Mouse (Mus musculus): ENCODE data around the gene Selenbp2. TPM values are rescaled to one million over a fixed set of nuclear protein-coding genes. Genes with fewer than 3 reads are reported as not detected.
"Not testable (repeated sequence)": the region's sequence is repeated elsewhere in the genome, so short reads cannot be mapped to it uniquely, and the experiment has no call there.

The Selenbp2 gene
- polyA plus RNA-seq, 1 experiment, result not detected

GRCm38 (mm10) chr3:94665060-94665802, 28.1 kb upstream of the Selenbp2 start:
- H3K36me3 ChIP-seq (ENCODE audit: control insufficient read depth, insufficient read depth); H3ac ChIP-seq (ENCODE audit: control insufficient read depth, insufficient read length, low read depth); H3K4me3 ChIP-seq (ENCODE audit: insufficient read depth, poor library complexity, severe bottlenecking); H3K79me3 ChIP-seq (ENCODE audit: low read depth); H3K27me3 ChIP-seq (ENCODE audit: control insufficient read depth, insufficient read depth, insufficient read length); H3K79me2 ChIP-seq (ENCODE audit: control insufficient read depth, insufficient read depth): not testable (repeated sequence)

DNA sequence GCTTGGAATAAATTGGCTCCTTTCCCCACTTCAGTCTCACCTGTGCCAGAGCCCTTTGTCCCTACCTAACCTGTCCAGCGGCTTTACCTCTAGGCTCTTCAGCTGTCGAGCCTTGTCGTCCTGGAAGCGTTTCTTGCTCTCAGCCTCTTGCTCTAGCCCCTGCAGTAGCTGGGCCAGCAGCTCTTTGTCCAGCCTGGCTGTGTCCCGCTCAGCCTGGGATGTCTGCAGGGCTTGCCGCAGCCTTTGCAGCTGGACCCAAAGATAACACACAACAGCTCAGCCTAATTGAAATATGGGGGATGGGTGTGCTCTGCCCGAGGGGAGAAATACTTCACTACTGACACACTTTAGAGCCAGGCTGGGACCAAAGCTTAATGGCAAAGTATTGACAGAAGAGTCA, 27.5 kb upstream of the Selenbp2 start:
- not testable (repeated sequence) for H3K36me3 ChIP-seq (ENCODE audit: control insufficient read depth, insufficient read depth)

GRCm38 (mm10) chr3:94675101-94675500, 18.3 kb upstream of the Selenbp2 start:
- not testable (repeated sequence) for H3ac ChIP-seq (ENCODE audit: control insufficient read depth, insufficient read length, low read depth); H3K36me3 ChIP-seq (ENCODE audit: control insufficient read depth, insufficient read depth); H3K27me3 ChIP-seq (ENCODE audit: control insufficient read depth, insufficient read depth, insufficient read length); H3K79me3 ChIP-seq (ENCODE audit: low read depth); H3K4me3 ChIP-seq (ENCODE audit: insufficient read depth, poor library complexity, severe bottlenecking); H3K79me2 ChIP-seq (ENCODE audit: control insufficient read depth, insufficient read depth)

More for the DNA sequence above, 27.5 kb upstream of the Selenbp2 start:
- H3K4me3 ChIP-seq (ENCODE audit: insufficient read depth, poor library complexity, severe bottlenecking); H3ac ChIP-seq (ENCODE audit: control insufficient read depth, insufficient read length, low read depth); H3K27me3 ChIP-seq (ENCODE audit: control insufficient read depth, insufficient read depth, insufficient read length); H3K79me3 ChIP-seq (ENCODE audit: low read depth); H3K79me2 ChIP-seq (ENCODE audit: control insufficient read depth, insufficient read depth): not testable (repeated sequence)

- TF ChIP-seq MYOD1 (IDR thresholded peaks at IDR 0.05; ENCODE audit: control insufficient read depth, insufficient read length, low read depth), result no peak
- TF ChIP-seq CTCF (IDR thresholded peaks at IDR 0.05; ENCODE audit: control insufficient read depth, insufficient read depth, insufficient read length), result no peak
- no peak for TF ChIP-seq FOSL1 (IDR thresholded peaks at IDR 0.05; ENCODE audit: insufficient read depth, low read length, poor library complexity, severe bottlenecking)
- no peak for TF ChIP-seq MAX (IDR thresholded peaks at IDR 0.05)
- no peak for TF ChIP-seq MYOG (IDR thresholded peaks at IDR 0.05; ENCODE audit: control insufficient read depth, extremely low read depth, insufficient read length)
- no peak for TF ChIP-seq USF1 (IDR thresholded peaks at IDR 0.05; ENCODE audit: low read depth)
- TF ChIP-seq CEBPB (IDR thresholded peaks at IDR 0.05; ENCODE audit: low read depth), result no peak
- no peaks in the 10 kb centered on the region for H3K27me3 ChIP-seq (ENCODE audit: control insufficient read depth, insufficient read depth, insufficient read length)
Observed at GRCm38 (mm10) chr3:94679351-94679841, 14.0 kb upstream of the Selenbp2 start.

GRCm38 (mm10) chr3:94680032-94680431, 13.3 kb upstream of the Selenbp2 start:
- H3K4me3 ChIP-seq (ENCODE audit: insufficient read depth, poor library complexity, severe bottlenecking); H3K27me3 ChIP-seq (ENCODE audit: control insufficient read depth, insufficient read depth, insufficient read length); H3K36me3 ChIP-seq (ENCODE audit: control insufficient read depth, insufficient read depth); H3ac ChIP-seq (ENCODE audit: control insufficient read depth, insufficient read length, low read depth); H3K79me2 ChIP-seq (ENCODE audit: control insufficient read depth, insufficient read depth); H3K79me3 ChIP-seq (ENCODE audit: low read depth): not testable (repeated sequence)

More at GRCm38 (mm10) chr3:94679351-94679841, 14.0 kb upstream of the Selenbp2 start:
- Histone ChIP-seq H3ac (ENCODE audit: control insufficient read depth, insufficient read length, low read depth) (no peak overlapping the region), H3K36me3 (ENCODE audit: control insufficient read depth, insufficient read depth) (no peaks in the 10 kb centered on the region), H3K4me3 (ENCODE audit: insufficient read depth, poor library complexity, severe bottlenecking) (no peak overlapping the region), H3K79me3 (ENCODE audit: low read depth) (no peaks in the 10 kb centered on the region), H3K79me2 (ENCODE audit: control insufficient read depth, insufficient read depth) (no peaks in the 10 kb centered on the region)

DNA sequence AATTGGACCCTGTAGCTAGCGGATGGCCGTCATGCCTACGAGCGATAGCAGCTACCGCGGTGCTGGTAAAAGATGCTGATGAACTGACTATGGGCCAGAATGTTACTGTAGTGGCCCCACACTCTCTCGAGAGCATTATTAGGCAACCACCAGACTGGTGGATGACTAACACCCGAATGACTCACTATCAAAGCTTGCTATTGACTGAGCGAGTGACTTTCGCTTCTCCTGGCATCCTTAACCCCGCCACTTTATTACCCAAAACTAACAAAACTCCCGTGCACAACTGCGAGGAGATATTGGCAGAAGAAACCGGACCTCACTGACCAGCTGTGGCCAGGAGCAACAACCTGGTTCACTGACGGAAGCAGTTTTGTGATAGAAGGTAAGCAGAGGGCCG, 12.6 kb upstream of the Selenbp2 start:
- H3ac ChIP-seq (ENCODE audit: control insufficient read depth, insufficient read length, low read depth), result no peak overlapping the region
- no peaks in the 10 kb centered on the region for H3K79me3 ChIP-seq (ENCODE audit: low read depth)
- no peaks in the 10 kb centered on the region for H3K36me3 ChIP-seq (ENCODE audit: control insufficient read depth, insufficient read depth)
- H3K79me2 ChIP-seq (ENCODE audit: control insufficient read depth, insufficient read depth), result no peaks in the 10 kb centered on the region
- TF ChIP-seq MAX (IDR thresholded peaks at IDR 0.05), result no peak
- peak; percentile 15 for TF ChIP-seq MYOD1 (IDR thresholded peaks at IDR 0.05; ENCODE audit: control insufficient read depth, insufficient read length, low read depth)
- TF ChIP-seq FOSL1 (IDR thresholded peaks at IDR 0.05; ENCODE audit: insufficient read depth, low read length, poor library complexity, severe bottlenecking), result peak; percentile 93
- TF ChIP-seq MYOG (IDR thresholded peaks at IDR 0.05; ENCODE audit: control insufficient read depth, extremely low read depth, insufficient read length), result no peak
- peak; percentile 96 for TF ChIP-seq CEBPB (IDR thresholded peaks at IDR 0.05; ENCODE audit: low read depth)
- TF ChIP-seq USF1 (IDR thresholded peaks at IDR 0.05; ENCODE audit: low read depth), result no peak
- no peak for TF ChIP-seq CTCF (IDR thresholded peaks at IDR 0.05; ENCODE audit: control insufficient read depth, insufficient read depth, insufficient read length)
- no peak overlapping the region for H3K4me3 ChIP-seq (ENCODE audit: insufficient read depth, poor library complexity, severe bottlenecking)
- no peaks in the 10 kb centered on the region for H3K27me3 ChIP-seq (ENCODE audit: control insufficient read depth, insufficient read depth, insufficient read length)

GRCm38 (mm10) chr3:94683646-94684045, 9.7 kb upstream of the Selenbp2 start:
- no peak for TF ChIP-seq USF1 (IDR thresholded peaks at IDR 0.05; ENCODE audit: low read depth)
- no peak for TF ChIP-seq MYOD1 (IDR thresholded peaks at IDR 0.05; ENCODE audit: control insufficient read depth, insufficient read length, low read depth)
- no peak for TF ChIP-seq MAX (IDR thresholded peaks at IDR 0.05)
- TF ChIP-seq MYOG (IDR thresholded peaks at IDR 0.05; ENCODE audit: control insufficient read depth, extremely low read depth, insufficient read length), result no peak
- TF ChIP-seq CTCF (IDR thresholded peaks at IDR 0.05; ENCODE audit: control insufficient read depth, insufficient read depth, insufficient read length), result no peak
- no peak for TF ChIP-seq FOSL1 (IDR thresholded peaks at IDR 0.05; ENCODE audit: insufficient read depth, low read length, poor library complexity, severe bottlenecking)
- TF ChIP-seq CEBPB (IDR thresholded peaks at IDR 0.05; ENCODE audit: low read depth), result no peak
- Histone ChIP-seq H3K36me3 (ENCODE audit: control insufficient read depth, insufficient read depth) (no peaks in the 10 kb centered on the region), H3K27me3 (ENCODE audit: control insufficient read depth, insufficient read depth, insufficient read length) (no peaks in the 10 kb centered on the region), H3K79me3 (ENCODE audit: low read depth) (no peaks in the 10 kb centered on the region), H3K4me3 (ENCODE audit: insufficient read depth, poor library complexity, severe bottlenecking) (no peak overlapping the region), H3K79me2 (ENCODE audit: control insufficient read depth, insufficient read depth) (no peaks in the 10 kb centered on the region), H3ac (ENCODE audit: control insufficient read depth, insufficient read length, low read depth) (no peak overlapping the region)

- not testable (repeated sequence) for H3K4me3 ChIP-seq (ENCODE audit: insufficient read depth, poor library complexity, severe bottlenecking); H3K27me3 ChIP-seq (ENCODE audit: control insufficient read depth, insufficient read depth, insufficient read length); H3K79me2 ChIP-seq (ENCODE audit: control insufficient read depth, insufficient read depth); H3ac ChIP-seq (ENCODE audit: control insufficient read depth, insufficient read length, low read depth); H3K79me3 ChIP-seq (ENCODE audit: low read depth); H3K36me3 ChIP-seq (ENCODE audit: control insufficient read depth, insufficient read depth)
Observed at GRCm38 (mm10) chr3:94685989-94686772, 7.2 kb upstream of the Selenbp2 start.

DNA sequence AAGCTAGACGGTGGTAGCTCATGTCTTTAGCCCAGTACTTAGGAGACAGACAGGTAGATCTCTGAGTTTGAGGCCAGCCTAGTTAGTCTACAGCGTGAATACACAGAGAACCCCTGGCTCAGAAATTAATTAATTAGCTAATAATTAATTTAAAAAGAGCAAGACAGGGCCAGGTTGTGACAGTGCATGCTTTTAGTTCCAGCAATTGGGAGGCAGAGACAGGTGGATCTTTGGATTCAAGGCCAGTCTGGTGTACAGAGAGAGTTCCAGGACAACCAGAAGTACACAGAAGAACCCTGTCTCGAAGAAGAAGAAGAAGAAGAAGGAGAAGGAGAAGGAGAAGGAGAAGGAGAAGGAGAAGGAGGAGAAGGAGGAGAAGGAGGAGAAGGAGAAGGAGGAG, 4.7 kb upstream of the Selenbp2 start:
- H3ac ChIP-seq (ENCODE audit: control insufficient read depth, insufficient read length, low read depth); H3K36me3 ChIP-seq (ENCODE audit: control insufficient read depth, insufficient read depth); H3K79me3 ChIP-seq (ENCODE audit: low read depth); H3K27me3 ChIP-seq (ENCODE audit: control insufficient read depth, insufficient read depth, insufficient read length); H3K4me3 ChIP-seq (ENCODE audit: insufficient read depth, poor library complexity, severe bottlenecking); H3K79me2 ChIP-seq (ENCODE audit: control insufficient read depth, insufficient read depth): not testable (repeated sequence)
